Mouse (Mus musculus): ENCODE results near the gene Zfp78. TPM values are rescaled to one million over a fixed set of nuclear protein-coding genes. Genes with fewer than 3 reads are reported as not detected.
"Not testable (repeated sequence)": the region's sequence is repeated elsewhere in the genome, so short reads cannot be mapped to it uniquely, and the experiment has no call there.

The Zfp78 gene
- under 1 TPM; 0.84 to 0.92 TPM for total RNA-seq (2021)
- long read RNA-seq, experiment 1, partial matches to known transcripts: 0 of 1 reads
- long read RNA-seq, experiment 1, other reads (novel, unspliced or antisense): 1 of 1 reads
- long read RNA-seq, experiment 2: 0 reads

GRCm38 (mm10) chr7:6363047-6363488, at the start of gene Zfp78:
TSS of gene Zfp78 (plus strand) at chr7:6363280.
- peak; percentile 69 for DNase-seq

- DNase-seq: no peak
These were observed 32.4 kb upstream of the Zfp78 start for GRCm38 (mm10) chr7:6330458-6331232.

GRCm38 (mm10) chr7:6331233-6331956, 31.7 kb upstream of the Zfp78 start, which contains the start of gene Zfp583:
TSS of gene Zfp583 (minus strand) at chr7:6331285.
- DNase-seq: peak; percentile 71

GRCm38 (mm10) chr7:6339865-6340264, 23.2 kb upstream of the Zfp78 start:
- DNase-seq: no peak

GRCm38 (mm10) chr7:6343501-6344071, 19.5 kb upstream of the Zfp78 start, which contains the start of gene Gm3854:
TSS of gene Gm3854 (plus strand) at chr7:6343759.
- peak; percentile 17 for DNase-seq

GRCm38 (mm10) chr7:6344124-6344523, 19.0 kb upstream of the Zfp78 start:
- DNase-seq: no peak

- DNase-seq: no peak
These were observed 5.0 kb upstream of the Zfp78 start for GRCm38 (mm10) chr7:6358121-6358520.

GRCm38 (mm10) chr7:6358937-6359590, 4.0 kb upstream of the Zfp78 start:
- no peak for DNase-seq

- no peak for DNase-seq
These were observed 2.5 kb upstream of the Zfp78 start for GRCm38 (mm10) chr7:6360477-6361060.

GRCm38 (mm10) chr7:6361756-6362155, 1.3 kb upstream of the Zfp78 start:
- DNase-seq: no peak

- peak; percentile 92 for DNase-seq
These were observed 623 bp upstream of the Zfp78 start for GRCm38 (mm10) chr7:6362268-6363046.

GRCm38 (mm10) chr7:6364761-6365160, 1.7 kb downstream of the Zfp78 start:
- DNase-seq: no peak

- no peak for DNase-seq
These were observed 4.1 kb downstream of the Zfp78 start for GRCm38 (mm10) chr7:6367185-6367584.

- not testable (repeated sequence) for DNase-seq
These were observed 5.1 kb downstream of the Zfp78 start for GRCm38 (mm10) chr7:6368146-6368545.

GRCm38 (mm10) chr7:6369460-6369859, 6.4 kb downstream of the Zfp78 start:
- no peak for DNase-seq

- no peak for DNase-seq
These were observed 9.9 kb downstream of the Zfp78 start for GRCm38 (mm10) chr7:6372993-6373392.

GRCm38 (mm10) chr7:6378441-6378840, 15.4 kb downstream of the Zfp78 start:
- no peak for DNase-seq

GRCm38 (mm10) chr7:6381431-6381830, 18.4 kb downstream of the Zfp78 start:
- DNase-seq: no peak

- DNase-seq: peak; percentile 94
These were observed 20.0 kb downstream of the Zfp78 start, which contains the start of gene Zfp28 for GRCm38 (mm10) chr7:6383044-6383455. TSS of gene Zfp28 (plus strand) at chr7:6383295.

GRCm38 (mm10) chr7:6384011-6384410, 20.9 kb downstream of the Zfp78 start:
- DNase-seq: no peak

GRCm38 (mm10) chr7:6386995-6387394, 23.9 kb downstream of the Zfp78 start:
- peak; percentile 15 for DNase-seq
